In the genomic region with DNA sequence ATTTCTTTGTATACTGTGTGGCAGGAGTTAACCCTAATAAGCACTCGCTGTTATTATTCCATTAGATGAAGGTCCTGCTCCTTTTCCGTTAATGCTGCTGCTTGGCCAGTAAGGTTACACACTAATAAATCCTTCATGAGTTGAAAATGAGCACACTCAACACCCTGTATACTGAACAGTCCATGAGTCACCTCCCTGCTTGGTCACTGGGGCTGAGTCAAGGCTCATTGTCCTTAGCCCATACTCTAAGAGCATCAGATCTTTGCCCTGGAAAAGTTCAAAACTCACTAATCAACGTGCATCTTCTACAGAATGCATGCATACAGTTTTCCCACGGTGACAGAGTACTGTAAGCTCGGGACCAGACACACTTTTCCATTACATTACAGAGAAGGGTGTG, we compare ENCODE assay signal across 21 mouse cellular contexts.
DNase-seq lines count a peak whose midpoint lies in the region; ATAC-seq and TF ChIP-seq lines count a peak whose summit lies in the region.
"Had no signal": no experiment of that assay in that cellular context is flagged by ENCODE, and none has a peak within 500 bp of the region (broad histone marks: within the 10 kb centered on the region; RNA-seq: fewer than 3 reads in every experiment).

No protein-coding gene starts in this region.

- no peaks in the 10 kb centered on the region for H3K36me3 ChIP-seq in C2C12 (ENCODE audit: control insufficient read depth, insufficient read depth)
- H3K36me3 ChIP-seq: embryonic facial prominence, embryonic 13.5 days; heart, embryonic 15.5 days; hindbrain, embryonic 15.5 days; neural tube, embryonic 15.5 days had no signal

- H3K4me3 ChIP-seq in C2C12 (ENCODE audit: insufficient read depth, poor library complexity, severe bottlenecking): no peak overlapping the region
- H3K4me3 ChIP-seq: embryonic facial prominence, embryonic 13.5 days; forebrain, embryonic 13.5 days; gastrocnemius, adult 2 months; heart, embryonic 15.5 days; hindbrain, embryonic 15.5 days; neural tube, embryonic 15.5 days had no signal

- no peak for TF ChIP-seq CTCF in C2C12 (IDR thresholded peaks at IDR 0.05; ENCODE audit: control insufficient read depth, insufficient read depth, insufficient read length)

- H3K27me3 ChIP-seq in C2C12 (ENCODE audit: control insufficient read depth, insufficient read depth, insufficient read length): no peaks in the 10 kb centered on the region
- H3K27me3 ChIP-seq: embryonic facial prominence, embryonic 13.5 days; heart, embryonic 15.5 days; hindbrain, embryonic 15.5 days; neural tube, embryonic 15.5 days had no signal

- DNase-seq in 3T3-L1 (ENCODE audit: low read depth, low spot score) (peak; percentile 81), R1 (ENCODE audit: low read depth, low spot score) (peak; percentile 45)
- peak; percentile 10 for DNase-seq in brain, adult 2 months (ENCODE audit: low read depth, low spot score)
- DNase-seq in kidney, adult 18-20 months: no peak
- no peak for DNase-seq in kidney, postnatal 25 days
- DNase-seq: cerebellum, adult 2 months; cerebellum, postnatal 36 days; embryo, embryonic 11 days; gastrocnemius, adult 2 months; heart, postnatal 36 days; kidney, adult 8-10 months; kidney, postnatal 14 days; layer of hippocampus, postnatal 36 days; thymus, postnatal 14 days had no signal

- no peak for ATAC-seq in megakaryocyte progenitor cell, adult 5-6 weeks (replicated peaks; ENCODE audit: poor library complexity)

- H3K79me3 ChIP-seq in C2C12 (ENCODE audit: low read depth): peaks cover 5% of the 10 kb centered on the region

- no peak overlapping the region for H3ac ChIP-seq in C2C12 (ENCODE audit: control insufficient read depth, insufficient read length, low read depth)

- peaks cover 28% of the 10 kb centered on the region for H3K79me2 ChIP-seq in C2C12 (ENCODE audit: control insufficient read depth, insufficient read depth)

TF ChIP-seq in C2C12, 6 proteins besides CTCF, POLR2A, EP300 and RAD21:
- TF ChIP-seq CEBPB (IDR thresholded peaks at IDR 0.05; ENCODE audit: low read depth): no peak
- no peak for TF ChIP-seq MYOG (IDR thresholded peaks at IDR 0.05; ENCODE audit: control insufficient read depth, extremely low read depth, insufficient read length)
- TF ChIP-seq MAX (IDR thresholded peaks at IDR 0.05): peak; percentile 50
- TF ChIP-seq FOSL1 (IDR thresholded peaks at IDR 0.05; ENCODE audit: insufficient read depth, low read length, poor library complexity, severe bottlenecking): peak; percentile 53
- TF ChIP-seq MYOD1 (IDR thresholded peaks at IDR 0.05; ENCODE audit: control insufficient read depth, insufficient read length, low read depth): no peak

Comparison
In these comparisons a context has a peak if more than half of its experiments do, and no peak if none do; other contexts are left out.
1. DNase-seq: peak in 3T3-L1 (single experiment), R1 (single experiment) and brain, adult 2 months (single experiment); none in kidney, adult 18-20 months (single experiment) and kidney, postnatal 25 days (0 of 2).